Mouse (Mus musculus) CH12.LX (cell line): ENCODE measurements at regions not wholly inside any gene's neighbourhood (a gene's known extent, or its start where the extent isn't known, plus 50 kb on each side); places are given as distances from the start of the nearest gene placed in this dataset.

ENCODE experiments used
- DNase-seq: peaks from one replicate; pipeline ENCODE4 v3.0.0-alpha.2; 2013; ENCODE audit errors: extremely low read depth
- H3K27ac ChIP-seq: 2 replicates; pipeline ENCODE4 v1.5.1; 2012; ENCODE audit warnings: low read depth, mild to moderate bottlenecking, control low read depth, moderate library complexity; ENCODE audit not compliant: insufficient read depth
- H3K27me3 ChIP-seq: replicated peaks from 2 replicates; pipeline ENCODE3; 2012; ENCODE audit warnings: inconsistent platforms
- H3K36me3 ChIP-seq, 2 experiments: replicated peaks in 1 of 2; 2 replicates each; pipeline versions ENCODE3 to v1.6.1; 2012; ENCODE audit warnings: inconsistent platforms in 1 of 2, low read length in 1 of 2, mild to moderate bottlenecking in 1 of 2, mixed read lengths in 1 of 2, moderate library complexity in 1 of 2; ENCODE audit not compliant: control insufficient read depth in 1 of 2, insufficient read depth in 1 of 2
- H3K4me1 ChIP-seq, 2 experiments: 2 replicates each; pipeline ENCODE4 v1.6.1; 2012; ENCODE audit warnings: inconsistent platforms in 1 of 2, moderate library complexity in 1 of 2; ENCODE audit not compliant: insufficient read depth in 2 of 2, control insufficient read depth in 1 of 2
- H3K4me2 ChIP-seq: 2 replicates; pipeline ENCODE4 v1.6.1; 2012; ENCODE audit warnings: low read depth, mild to moderate bottlenecking, control low read depth; ENCODE audit not compliant: poor library complexity, insufficient read depth, severe bottlenecking
- H3K4me3 ChIP-seq, 3 experiments: fragments of 150-350 bp in 1 of 3; sonication (generic) in 1 of 3; replicated peaks in 1 of 3; 2 replicates each; pipeline versions ENCODE3 to v1.5.1; 2011 to 2012; ENCODE audit warnings: low read depth in 2 of 3, low read length in 2 of 3, mild to moderate bottlenecking in 2 of 3, moderate library complexity in 2 of 3, control low read depth in 1 of 3, improper control_type of control experiment in 1 of 3, inconsistent platforms in 1 of 3, mixed read lengths in 1 of 3; ENCODE audit not compliant: poor library complexity in 1 of 3
- H3K79me2 ChIP-seq: replicated peaks from 2 replicates; pipeline ENCODE4 v1.6.1; 2012; ENCODE audit warnings: mild to moderate bottlenecking, moderate library complexity; ENCODE audit not compliant: control insufficient read depth, poor library complexity, insufficient read depth, severe bottlenecking; ENCODE audit errors: extremely low read depth
- H3K9ac ChIP-seq: 2 replicates; pipeline ENCODE4 v1.6.1; 2012; ENCODE audit warnings: low read depth, mild to moderate bottlenecking, control low read depth, moderate library complexity; ENCODE audit not compliant: insufficient read depth
- H3K9me3 ChIP-seq: replicated peaks from 2 replicates; pipeline ENCODE3; 2012; ENCODE audit warnings: low read length, inconsistent platforms, mixed read lengths
- BHLHE40 ChIP-seq: IDR thresholded peaks from 2 replicates; pipeline ENCODE4 v1.6.1; 2011; ENCODE audit warnings: mild to moderate bottlenecking, low read depth, low read length, improper control_type of control experiment
- CHD1 ChIP-seq: IDR thresholded peaks from 2 replicates; pipeline ENCODE4 v1.6.1; 2012; ENCODE audit warnings: low read depth, low read length, improper control_type of control experiment, inconsistent platforms
- CHD2 ChIP-seq: IDR thresholded peaks from 2 replicates; pipeline ENCODE4 v1.6.1; 2011; ENCODE audit warnings: low read length, improper control_type of control experiment
- E2F4 ChIP-seq: IDR thresholded peaks from 2 replicates; pipeline ENCODE4 v1.6.1; 2011; ENCODE audit warnings: low read depth, low read length, improper control_type of control experiment; ENCODE audit not compliant: insufficient replicate concordance
- EP300 ChIP-seq: IDR thresholded peaks from 2 replicates; pipeline ENCODE4 v1.6.1; 2011; ENCODE audit warnings: low read length, improper control_type of control experiment
- HCFC1 ChIP-seq: IDR thresholded peaks from 2 replicates; pipeline ENCODE4 v1.6.1; 2012; ENCODE audit warnings: low read depth, mild to moderate bottlenecking, inconsistent platforms, low read length, improper control_type of control experiment
- IRF4 ChIP-seq: IDR thresholded peaks from 2 replicates; pipeline ENCODE4 v1.6.1; 2014; ENCODE audit warnings: low read depth, mild to moderate bottlenecking, inconsistent platforms, low read length, improper control_type of control experiment
- JUN ChIP-seq: IDR thresholded peaks from 2 replicates; pipeline ENCODE4 v1.6.1; 2011; ENCODE audit warnings: low read depth, mild to moderate bottlenecking, low read length, improper control_type of control experiment, moderate library complexity; ENCODE audit not compliant: insufficient read depth
- KAT2A ChIP-seq: IDR thresholded peaks from 2 replicates; pipeline ENCODE4 v1.6.1; 2012; ENCODE audit warnings: low read length, improper control_type of control experiment, inconsistent platforms; ENCODE audit not compliant: insufficient replicate concordance
- MAX ChIP-seq: IDR thresholded peaks from 2 replicates; pipeline ENCODE4 v1.6.1; 2011; ENCODE audit warnings: low read length, improper control_type of control experiment
- MAZ ChIP-seq: IDR thresholded peaks from 2 replicates; pipeline ENCODE4 v1.6.1; 2012; ENCODE audit warnings: low read depth, mild to moderate bottlenecking, inconsistent platforms, low read length, improper control_type of control experiment, moderate library complexity
- NRF1 ChIP-seq: IDR thresholded peaks from 2 replicates; pipeline ENCODE4 v1.6.1; 2014; ENCODE audit warnings: low read depth, mild to moderate bottlenecking, inconsistent platforms, low read length, improper control_type of control experiment, moderate library complexity
- PAX5 ChIP-seq: IDR thresholded peaks from 2 replicates; pipeline ENCODE4 v1.6.1; 2012; ENCODE audit warnings: low read length, inconsistent platforms, mixed read lengths
- POLR2AphosphoS2 ChIP-seq: IDR thresholded peaks from 2 replicates; pipeline ENCODE4 v1.6.1; 2011; ENCODE audit warnings: low read depth, low read length, improper control_type of control experiment
- SMC3 ChIP-seq: IDR thresholded peaks from 2 replicates; pipeline ENCODE4 v1.6.1; 2011; ENCODE audit warnings: low read depth, low read length, improper control_type of control experiment
- TCF12 ChIP-seq: IDR thresholded peaks from 2 replicates; pipeline ENCODE4 v1.6.1; 2014; ENCODE audit warnings: low read depth, mild to moderate bottlenecking, inconsistent platforms, low read length, improper control_type of control experiment
- UBTF ChIP-seq: IDR thresholded peaks from 2 replicates; pipeline ENCODE4 v1.6.1; 2012; ENCODE audit warnings: low read depth, mild to moderate bottlenecking, inconsistent platforms, low read length, improper control_type of control experiment, moderate library complexity
- USF1 ChIP-seq: IDR thresholded peaks from 2 replicates; pipeline ENCODE4 v1.6.1; 2014; ENCODE audit warnings: low read depth, mild to moderate bottlenecking, inconsistent platforms, low read length, improper control_type of control experiment
- ZC3H11A ChIP-seq: IDR thresholded peaks from 2 replicates; pipeline ENCODE4 v1.6.1; 2012; ENCODE audit warnings: low read depth, mild to moderate bottlenecking, inconsistent platforms, low read length, improper control_type of control experiment
- ZMIZ1 ChIP-seq: IDR thresholded peaks from 2 replicates; pipeline ENCODE4 v1.6.1; 2012; ENCODE audit warnings: low read depth, mild to moderate bottlenecking, inconsistent platforms, low read length, improper control_type of control experiment
- ZNF384 ChIP-seq: IDR thresholded peaks from 2 replicates; pipeline ENCODE4 v1.6.1; 2012; ENCODE audit warnings: low read depth, low read length, improper control_type of control experiment, inconsistent platforms
- dilution Hi-C: fragments of 300-500 bp; cut with MboI; formaldehyde crosslinking; loops from 2 replicates; pipeline ENCODE4 v1.14.3; 2020; ENCODE audit warnings: low sequenced_read_pairs; ENCODE audit not compliant: extremely low pct_unique_long_range_greater_than_20kb, extremely low pct_ligation_motif_present
- in situ Hi-C: fragments of 300-500 bp; cut with MboI; formaldehyde crosslinking; loops from 3 replicates; pipeline ENCODE4 v1.14.3; 2019; ENCODE audit warnings: low sequenced_read_pairs, low pct_ligation_motif_present, low pct_unique_long_range_greater_than_20kb, mixed read lengths

- no peak for TF ChIP-seq UBTF
Observed at GRCm38 (mm10) chr3:147419129-147419528, 567.0 kb downstream of the Ttll7 start (continued).

GRCm38 (mm10) chr3:147422196-147422595 is 570.0 kb downstream of the Ttll7 start:
- no peaks in the 10 kb centered on the region for H3K27me3 ChIP-seq
- dilution Hi-C loops (no loop called here), in situ Hi-C loops (no loop called here)
- no peak overlapping the region for H3K27ac ChIP-seq
- TF ChIP-seq POLR2AphosphoS2 (no peak), ZC3H11A (no peak), NRF1 (no peak), KAT2A (no peak), E2F4 (no peak), USF1 (no peak), SMC3 (no peak), CHD1 (no peak), TCF12 (no peak), MAX (no peak), MAZ (no peak), PAX5 (no peak), JUN (no peak), CHD2 (no peak), IRF4 (no peak), BHLHE40 (no peak), ZNF384 (no peak), EP300 (no peak), ZMIZ1 (no peak), HCFC1 (no peak)
- H3K4me2 ChIP-seq = no peak overlapping the region
- no peaks in the 10 kb centered on the region for H3K79me2 ChIP-seq
- no peak overlapping the region for H3K9ac ChIP-seq
- DNase-seq = no peak
- H3K9me3 ChIP-seq = no peaks in the 10 kb centered on the region
- 0 out of 4 replicates have a peak, but pooled peaks cover 0 to 2% of the 10 kb centered on the region in 2 experiments for H3K4me1 ChIP-seq
- no peak overlapping the region for H3K4me3 ChIP-seq
- H3K36me3 ChIP-seq = no peaks in the 10 kb centered on the region
